Mouse (Mus musculus): ENCODE results near the gene Fam181b. TPM values are rescaled to one million over a fixed set of nuclear protein-coding genes. Genes with fewer than 3 reads are reported as not detected.
A peak's percentile ranks its signal among the peaks of the same experiment; 100 is the strongest.

Gene Fam181b
- polyA plus RNA-seq, 1 experiment from 2014 or later: 48.9 TPM

DNA sequence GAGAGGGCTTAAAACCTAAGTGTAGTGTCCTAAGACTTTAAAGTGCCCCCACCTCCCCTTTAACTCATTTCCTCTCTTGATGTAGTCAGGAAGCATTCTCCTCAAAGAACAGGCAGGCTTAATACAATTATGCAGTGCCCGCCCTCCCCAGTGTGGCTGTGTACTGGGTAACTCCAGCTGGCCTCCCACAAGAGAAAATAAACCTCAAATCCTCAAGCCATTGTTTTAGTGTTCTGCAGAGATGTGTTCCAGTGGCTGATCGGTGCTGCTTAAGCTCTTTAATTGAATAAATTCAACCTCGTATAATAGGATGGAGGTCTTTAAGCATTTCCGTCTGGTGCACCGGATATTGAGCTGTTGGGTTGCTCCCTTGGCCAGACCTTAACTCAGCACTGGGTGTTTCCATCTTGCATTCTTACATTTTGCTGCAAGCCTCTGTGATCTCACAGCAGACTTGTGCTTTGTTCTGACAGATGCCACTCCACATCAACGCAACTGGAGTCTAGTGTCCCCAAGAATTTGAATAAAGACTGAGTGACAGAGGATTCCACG lies 12.1 kb upstream of the Fam181b start:
- no peak overlapping the region for H3K9ac ChIP-seq (ENCODE audit: low read depth, low read length)
- H3K9me3 ChIP-seq (ENCODE audit: control insufficient read depth, low read length): no peaks in the 10 kb centered on the region
- ATAC-seq: no peak
- H3K4me3 ChIP-seq (ENCODE audit: low read length): no peak overlapping the region
- 52% methylated on average over 7 of the region's 7 CpGs for WGBS
- H3K4me2 ChIP-seq (ENCODE audit: low read length): no peak overlapping the region
- H3K27ac ChIP-seq (ENCODE audit: low read depth, low read length): no peak overlapping the region
- peaks cover 5% of the 10 kb centered on the region for H3K4me1 ChIP-seq (ENCODE audit: control insufficient read depth, insufficient read depth, low read depth, low read length)
- no peaks in the 10 kb centered on the region for H3K27me3 ChIP-seq (replicated peaks; ENCODE audit: control insufficient read depth, insufficient read depth, low read length)
- no peaks in the 10 kb centered on the region for H3K36me3 ChIP-seq (ENCODE audit: control insufficient read depth, insufficient read depth, low read length)

DNA sequence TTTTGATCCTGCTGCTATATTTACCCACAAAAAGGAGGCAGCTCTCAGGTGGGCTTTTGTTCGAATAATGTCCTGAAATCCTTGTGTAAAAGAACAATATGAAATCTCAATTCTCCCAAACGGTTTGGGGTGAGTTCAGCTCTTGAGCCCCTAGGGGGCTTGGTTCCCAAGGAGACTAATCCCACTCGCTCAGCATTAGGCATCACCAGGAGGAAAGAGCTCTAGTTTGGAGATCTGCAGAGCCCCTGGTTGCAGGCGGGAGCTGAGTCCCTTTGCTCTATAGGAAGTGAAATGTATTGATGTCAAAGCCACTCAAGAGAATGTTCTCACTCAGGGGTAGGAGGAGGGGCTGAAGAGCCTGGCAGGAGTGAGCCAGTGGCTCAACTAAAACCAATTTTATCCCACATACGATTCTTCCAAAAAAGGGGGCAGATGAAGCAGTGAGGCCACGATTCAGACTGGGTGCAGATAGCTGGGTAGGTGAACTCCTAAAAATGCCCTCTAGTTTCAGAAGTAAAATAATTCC lies 3.2 kb upstream of the Fam181b start:
- Histone ChIP-seq H3K27ac (ENCODE audit: low read depth, low read length) (no peak overlapping the region), H3K27me3 (replicated peaks; ENCODE audit: control insufficient read depth, insufficient read depth, low read length) (no peaks in the 10 kb centered on the region), H3K36me3 (ENCODE audit: control insufficient read depth, insufficient read depth, low read length) (no peaks in the 10 kb centered on the region), H3K4me3 (ENCODE audit: low read length) (no peak overlapping the region), H3K4me2 (ENCODE audit: low read length) (no peak overlapping the region), H3K9me3 (ENCODE audit: control insufficient read depth, low read length) (no peaks in the 10 kb centered on the region), H3K4me1 (ENCODE audit: control insufficient read depth, insufficient read depth, low read depth, low read length) (peaks cover 5% of the 10 kb centered on the region), H3K9ac (ENCODE audit: low read depth, low read length) (no peak overlapping the region)
- no peak for ATAC-seq
- WGBS: 6% methylated on average over 6 of the region's 6 CpGs

DNA sequence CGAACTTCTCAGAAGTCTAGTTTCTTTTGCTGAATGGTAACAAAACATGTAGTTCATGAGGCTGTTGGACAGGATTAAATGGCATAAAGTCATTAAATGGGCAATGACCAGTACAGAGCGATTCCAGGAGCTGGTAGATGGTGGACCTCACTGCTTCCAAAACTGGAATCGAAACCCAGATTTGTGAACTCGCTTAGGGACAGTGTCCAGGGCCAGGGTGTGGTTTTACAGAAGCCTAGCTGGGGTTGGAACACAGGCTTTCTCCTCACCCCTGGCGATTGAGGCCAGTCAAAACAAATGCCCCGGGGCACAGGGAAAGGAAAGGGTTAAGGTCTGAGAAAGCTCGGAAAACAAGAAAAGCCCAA lies 263 bp upstream of the Fam181b start:
- peak; percentile 38 for ATAC-seq
- H3K36me3 ChIP-seq (ENCODE audit: control insufficient read depth, insufficient read depth, low read length): no peaks in the 10 kb centered on the region
- no peaks in the 10 kb centered on the region for H3K27me3 ChIP-seq (replicated peaks; ENCODE audit: control insufficient read depth, insufficient read depth, low read length)
- H3K4me1 ChIP-seq (ENCODE audit: control insufficient read depth, insufficient read depth, low read depth, low read length): peaks cover 10% of the 10 kb centered on the region
- WGBS: 15% methylated on average over 7 of the region's 7 CpGs
- peak overlapping the region; percentile 81 for H3K4me3 ChIP-seq (ENCODE audit: low read length)
- H3K4me2 ChIP-seq (ENCODE audit: low read length): peak overlapping the region; percentile 79
- no peak overlapping the region for H3K27ac ChIP-seq (ENCODE audit: low read depth, low read length)
- no peaks in the 10 kb centered on the region for H3K9me3 ChIP-seq (ENCODE audit: control insufficient read depth, low read length)
- H3K9ac ChIP-seq (ENCODE audit: low read depth, low read length): peak overlapping the region; percentile 8

DNA sequence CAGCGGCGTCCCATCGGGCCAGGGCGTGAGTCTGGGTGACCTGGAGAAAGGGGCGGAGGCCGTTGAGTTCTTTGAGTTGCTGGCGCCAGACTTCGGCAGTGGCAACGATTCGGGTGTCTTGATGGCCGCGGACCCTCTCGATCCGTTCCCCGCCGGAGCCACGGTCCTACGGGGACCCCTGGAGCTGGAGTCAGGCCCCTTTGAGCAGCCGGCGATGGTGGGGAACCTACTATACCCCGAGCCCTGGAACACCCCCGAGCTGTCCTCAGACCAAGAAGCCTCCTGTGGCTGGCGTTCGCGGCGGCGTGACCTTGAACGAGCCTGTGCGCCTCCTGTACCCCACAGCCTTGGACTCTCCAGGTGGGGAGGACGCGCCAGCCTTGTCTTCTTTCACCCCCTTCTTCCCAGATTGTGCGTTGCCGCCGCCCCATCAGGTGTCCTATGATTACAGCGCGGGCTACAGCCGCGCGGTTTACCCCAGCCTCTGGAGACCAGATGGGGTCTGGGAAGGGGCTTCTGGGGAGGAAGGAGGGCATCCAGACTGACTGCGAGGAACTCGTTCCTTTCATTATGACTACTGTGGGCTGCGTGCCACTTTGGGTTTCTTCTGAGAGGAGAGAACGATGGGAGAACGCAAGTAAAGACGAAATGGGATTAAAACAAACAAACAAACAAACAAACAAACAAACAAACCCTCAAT lies 1.2 kb downstream of the Fam181b start:
- Histone ChIP-seq H3K9ac (ENCODE audit: low read depth, low read length) (peak overlapping the region; percentile 92), H3K4me2 (ENCODE audit: low read length) (peak overlapping the region; percentile 79), H3K36me3 (ENCODE audit: control insufficient read depth, insufficient read depth, low read length) (no peaks in the 10 kb centered on the region), H3K27ac (ENCODE audit: low read depth, low read length) (peak overlapping the region; percentile 82), H3K27me3 (replicated peaks; ENCODE audit: control insufficient read depth, insufficient read depth, low read length) (no peaks in the 10 kb centered on the region), H3K9me3 (ENCODE audit: control insufficient read depth, low read length) (no peaks in the 10 kb centered on the region), H3K4me3 (ENCODE audit: low read length) (peak overlapping the region; percentile 81), H3K4me1 (ENCODE audit: control insufficient read depth, insufficient read depth, low read depth, low read length) (peaks cover 10% of the 10 kb centered on the region)
- under 1% methylated on average over 41 of the region's 45 CpGs for WGBS
- peak; percentile 41 for ATAC-seq

DNA sequence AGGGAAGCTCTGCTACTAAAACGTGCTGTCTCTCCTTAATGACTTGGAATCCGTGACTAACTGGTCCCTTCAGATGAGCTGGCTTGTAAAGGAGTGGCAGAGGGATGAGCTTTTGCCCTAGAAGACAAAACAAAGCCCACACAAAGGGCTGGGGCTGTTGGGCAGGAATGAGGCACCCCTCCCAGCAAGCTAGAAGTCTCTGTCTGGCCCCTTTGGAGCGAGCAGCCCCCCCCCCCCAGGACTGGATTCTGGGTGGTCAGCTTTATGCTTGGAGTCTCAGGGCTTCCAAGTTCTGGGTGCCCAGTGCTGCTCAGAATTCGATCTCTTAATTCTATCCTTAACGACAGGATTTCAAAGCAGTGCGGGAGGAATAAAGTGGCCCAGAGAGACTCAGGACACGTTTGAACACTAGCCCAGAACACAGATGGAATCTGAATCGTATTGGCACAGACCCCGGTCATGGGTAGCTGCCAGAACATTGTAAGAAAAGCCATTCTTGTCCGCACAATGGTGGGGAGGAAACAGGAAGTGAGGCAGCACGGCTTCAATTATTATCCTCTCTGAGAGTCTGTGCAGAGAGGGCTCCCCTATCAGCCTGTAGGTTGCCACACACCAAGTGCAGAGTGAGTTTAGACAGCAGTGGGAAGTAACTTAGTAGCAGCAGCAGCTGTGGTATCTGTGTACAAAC lies 13.8 kb downstream of the Fam181b start:
- Histone ChIP-seq H3K9ac (ENCODE audit: low read depth, low read length) (peak overlapping the region; percentile 47), H3K4me3 (ENCODE audit: low read length) (peak overlapping the region; percentile 25), H3K4me2 (ENCODE audit: low read length) (peak overlapping the region; percentile 55), H3K27me3 (replicated peaks; ENCODE audit: control insufficient read depth, insufficient read depth, low read length) (no peaks in the 10 kb centered on the region), H3K4me1 (ENCODE audit: control insufficient read depth, insufficient read depth, low read depth, low read length) (peaks cover 10% of the 10 kb centered on the region), H3K36me3 (ENCODE audit: control insufficient read depth, insufficient read depth, low read length) (no peaks in the 10 kb centered on the region), H3K27ac (ENCODE audit: low read depth, low read length) (peak overlapping the region; percentile 82), H3K9me3 (ENCODE audit: control insufficient read depth, low read length) (no peaks in the 10 kb centered on the region)
- whole genome bisulfite sequencing: 3% methylated on average over 11 of the region's 11 CpGs
- peak; percentile 92 for ATAC-seq

DNA sequence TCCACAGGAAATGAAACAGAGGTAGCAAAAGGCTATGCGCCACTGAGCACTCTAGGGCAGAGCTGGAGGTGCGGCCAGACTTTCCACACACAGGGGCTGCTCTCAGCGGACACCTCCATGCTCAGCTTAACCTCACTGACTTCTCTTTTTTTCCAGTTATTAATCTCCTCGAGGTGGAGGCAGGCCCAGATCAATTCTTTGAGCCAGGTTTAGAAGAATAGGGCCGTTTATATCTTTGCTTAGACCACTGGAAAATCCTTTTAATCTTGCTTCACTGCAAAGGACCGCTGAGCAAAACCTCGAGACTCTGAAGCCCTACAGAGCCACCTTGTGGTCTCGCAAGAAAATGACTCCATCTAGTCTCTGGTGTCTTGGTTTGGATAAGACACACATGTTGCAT lies 15.8 kb downstream of the Fam181b start:
- H3K4me1 ChIP-seq (ENCODE audit: control insufficient read depth, insufficient read depth, low read depth, low read length): peaks cover 10% of the 10 kb centered on the region
- no peaks in the 10 kb centered on the region for H3K9me3 ChIP-seq (ENCODE audit: control insufficient read depth, low read length)
- H3K27ac ChIP-seq (ENCODE audit: low read depth, low read length): no peak overlapping the region
- ATAC-seq: peak; percentile 80
- 2% methylated on average over 8 of the region's 8 CpGs for WGBS
- H3K9ac ChIP-seq (ENCODE audit: low read depth, low read length): no peak overlapping the region
- H3K4me3 ChIP-seq (ENCODE audit: low read length): peak overlapping the region; percentile 28
- H3K27me3 ChIP-seq (replicated peaks; ENCODE audit: control insufficient read depth, insufficient read depth, low read length): no peaks in the 10 kb centered on the region
- H3K36me3 ChIP-seq (ENCODE audit: control insufficient read depth, insufficient read depth, low read length): no peaks in the 10 kb centered on the region
- peak overlapping the region; percentile 58 for H3K4me2 ChIP-seq (ENCODE audit: low read length)

DNA sequence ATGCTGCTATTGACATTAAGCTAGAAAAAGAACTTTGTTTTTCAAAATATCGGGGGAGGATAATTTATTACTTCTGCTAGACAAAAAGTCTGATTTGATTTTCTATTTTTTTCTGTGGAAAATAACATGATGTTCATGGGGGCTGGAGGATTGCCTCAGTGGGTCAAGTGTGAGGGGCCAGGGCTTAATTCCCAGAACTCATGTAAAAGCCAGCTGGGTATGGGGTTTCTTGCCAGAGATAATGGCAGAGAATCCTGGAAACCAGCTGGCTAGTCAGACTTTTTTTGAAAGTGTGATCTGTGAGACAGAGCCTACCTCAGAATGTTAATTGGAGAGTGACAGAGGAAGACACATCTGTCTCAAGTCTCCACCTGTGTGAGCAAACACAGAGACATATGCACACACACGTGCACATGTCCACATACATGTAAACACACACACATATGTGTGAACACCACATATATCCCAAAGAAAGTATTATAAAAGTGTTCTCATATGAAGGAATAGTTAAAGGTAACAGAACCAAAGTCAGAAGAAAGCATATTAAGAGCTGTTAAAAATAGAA lies 25.2 kb downstream of the Fam181b start:
- Histone ChIP-seq H3K4me2 (ENCODE audit: low read length) (no peak overlapping the region), H3K36me3 (ENCODE audit: control insufficient read depth, insufficient read depth, low read length) (no peaks in the 10 kb centered on the region), H3K4me3 (ENCODE audit: low read length) (no peak overlapping the region), H3K9me3 (ENCODE audit: control insufficient read depth, low read length) (no peaks in the 10 kb centered on the region), H3K27ac (ENCODE audit: low read depth, low read length) (no peak overlapping the region), H3K9ac (ENCODE audit: low read depth, low read length) (no peak overlapping the region), H3K4me1 (ENCODE audit: control insufficient read depth, insufficient read depth, low read depth, low read length) (no peaks in the 10 kb centered on the region), H3K27me3 (replicated peaks; ENCODE audit: control insufficient read depth, insufficient read depth, low read length) (no peaks in the 10 kb centered on the region)
- ATAC-seq: no peak
- WGBS: 79% methylated on average over 2 of the region's 2 CpGs

DNA sequence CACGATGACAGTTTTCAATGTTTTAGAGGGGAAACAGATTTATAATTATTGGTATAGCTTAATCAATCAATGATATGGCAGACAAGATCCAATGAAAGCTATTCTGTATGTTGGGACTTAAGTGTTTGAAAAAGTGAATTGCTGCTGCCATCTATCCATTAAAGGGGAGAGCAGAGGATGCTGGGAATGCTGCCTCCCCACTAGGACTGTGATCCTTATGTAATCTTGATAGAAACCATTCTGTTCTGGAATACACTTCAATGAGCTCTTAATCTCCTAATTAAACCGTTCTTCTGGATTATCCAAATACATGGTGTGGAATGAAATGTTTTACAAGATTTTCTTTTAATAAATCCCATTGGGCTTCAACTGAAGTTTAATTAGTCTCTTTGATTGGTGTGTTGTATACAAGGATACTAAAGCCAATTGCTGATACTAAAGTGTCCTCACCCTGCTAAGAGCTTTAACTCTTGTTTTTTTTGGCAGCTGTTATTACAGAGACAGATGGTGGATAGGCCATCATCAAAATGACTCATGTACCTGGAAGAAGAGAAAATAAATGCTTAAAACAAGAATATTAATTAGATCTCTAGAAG lies 30.8 kb downstream of the Fam181b start:
- no peak overlapping the region for H3K4me3 ChIP-seq (ENCODE audit: low read length)
- peak; percentile 64; the same call in 1 of the 2 replicates for ATAC-seq
- no peak overlapping the region for H3K4me2 ChIP-seq (ENCODE audit: low read length)
- no peaks in the 10 kb centered on the region for H3K27me3 ChIP-seq (replicated peaks; ENCODE audit: control insufficient read depth, insufficient read depth, low read length)
- no peaks in the 10 kb centered on the region for H3K36me3 ChIP-seq (ENCODE audit: control insufficient read depth, insufficient read depth, low read length)
- WGBS: 74% methylated on average over 2 of the region's 2 CpGs
- H3K4me1 ChIP-seq (ENCODE audit: control insufficient read depth, insufficient read depth, low read depth, low read length): no peaks in the 10 kb centered on the region
- H3K9me3 ChIP-seq (ENCODE audit: control insufficient read depth, low read length): no peaks in the 10 kb centered on the region
- no peak overlapping the region for H3K27ac ChIP-seq (ENCODE audit: low read depth, low read length)
- no peak overlapping the region for H3K9ac ChIP-seq (ENCODE audit: low read depth, low read length)

DNA sequence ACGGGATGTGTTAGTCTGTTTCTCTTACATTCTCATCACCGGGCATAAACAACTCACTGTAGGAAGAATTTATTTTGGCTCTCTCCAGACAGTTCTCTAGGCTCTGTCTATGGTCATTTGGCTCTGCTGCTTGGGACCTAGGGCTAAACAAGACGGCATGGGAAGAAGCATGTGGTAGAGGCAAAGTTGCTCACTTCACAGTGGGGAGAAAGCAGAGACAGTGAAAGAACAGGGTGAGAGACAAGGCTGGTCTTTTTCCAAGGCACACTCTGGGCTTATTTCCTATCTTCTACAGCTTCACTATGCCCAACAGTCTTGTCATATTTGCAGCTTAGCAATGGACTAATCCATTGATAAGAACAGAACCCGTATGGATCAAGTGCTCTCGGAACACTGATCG lies 31.4 kb downstream of the Fam181b start:
- Histone ChIP-seq H3K4me2 (ENCODE audit: low read length) (no peak overlapping the region), H3K27ac (ENCODE audit: low read depth, low read length) (no peak overlapping the region), H3K9me3 (ENCODE audit: control insufficient read depth, low read length) (no peaks in the 10 kb centered on the region), H3K27me3 (replicated peaks; ENCODE audit: control insufficient read depth, insufficient read depth, low read length) (no peaks in the 10 kb centered on the region), H3K36me3 (ENCODE audit: control insufficient read depth, insufficient read depth, low read length) (no peaks in the 10 kb centered on the region), H3K4me1 (ENCODE audit: control insufficient read depth, insufficient read depth, low read depth, low read length) (no peaks in the 10 kb centered on the region), H3K9ac (ENCODE audit: low read depth, low read length) (no peak overlapping the region), H3K4me3 (ENCODE audit: low read length) (no peak overlapping the region)
- ATAC-seq: no peak
- WGBS: 83% methylated on average over 6 of the region's 6 CpGs
